Mouse (Mus musculus) gastrocnemius, adult 8-10 months (tissue): ENCODE measurements at regions not wholly inside any gene's neighbourhood (a gene's known extent, or its start where the extent isn't known, plus 50 kb on each side); places are given as distances from the start of the nearest gene placed in this dataset.
"Not testable (repeated sequence)": the region's sequence is repeated elsewhere in the genome, so short reads cannot be mapped to it uniquely, and the experiment has no call there.

Experiments used
- DNase-seq, 2 experiments: peaks; one replicate each; pipeline ENCODE4 v3.0.0; 2022; ENCODE audit warnings: low spot score in 2 of 2

DNA sequence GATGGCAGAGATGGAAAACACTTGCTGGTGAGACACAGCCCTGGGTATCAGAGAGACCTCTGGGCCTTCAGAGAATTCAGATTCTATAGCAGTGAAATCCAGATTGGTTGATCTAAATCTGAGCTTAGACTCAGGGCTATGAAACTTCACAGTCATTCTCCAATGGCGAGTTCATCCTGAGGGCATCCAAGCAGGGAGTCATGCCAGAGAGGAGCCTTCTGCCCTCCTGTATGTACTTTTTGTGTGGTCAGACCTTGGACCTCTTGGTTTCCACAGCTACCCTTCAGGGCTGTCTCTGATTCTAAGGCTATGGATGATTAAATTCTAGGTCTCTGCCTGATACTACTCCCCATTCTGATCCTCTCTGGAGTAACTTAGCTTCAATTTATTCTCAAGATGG lies 122.0 kb upstream of the Mettl15 start:
- no peak for DNase-seq

DNA sequence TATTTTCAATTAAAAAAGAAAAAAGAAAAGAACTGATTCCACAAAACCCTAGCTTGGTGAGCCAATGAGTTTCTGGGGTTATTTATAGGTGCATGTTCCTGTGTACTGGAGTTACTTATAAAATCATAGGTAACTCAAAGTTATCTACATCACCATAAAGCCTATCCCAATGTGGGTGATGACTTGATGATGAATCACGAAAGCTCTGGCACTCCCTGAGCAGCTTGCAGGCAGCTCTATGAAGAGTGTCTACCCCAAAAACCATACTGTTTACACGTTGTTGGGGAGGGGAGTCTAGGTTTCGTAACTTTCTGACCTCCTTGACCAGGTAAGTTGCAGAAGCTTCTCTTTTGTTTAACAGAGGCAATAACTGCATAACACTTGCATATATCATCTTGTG lies 123.7 kb upstream of the Mettl15 start:
- DNase-seq: no peak

GRCm38 (mm10) chr2:109406591-109407079 lies 126.1 kb upstream of the Mettl15 start:
- DNase-seq: peak; percentile 4 to 24

DNA sequence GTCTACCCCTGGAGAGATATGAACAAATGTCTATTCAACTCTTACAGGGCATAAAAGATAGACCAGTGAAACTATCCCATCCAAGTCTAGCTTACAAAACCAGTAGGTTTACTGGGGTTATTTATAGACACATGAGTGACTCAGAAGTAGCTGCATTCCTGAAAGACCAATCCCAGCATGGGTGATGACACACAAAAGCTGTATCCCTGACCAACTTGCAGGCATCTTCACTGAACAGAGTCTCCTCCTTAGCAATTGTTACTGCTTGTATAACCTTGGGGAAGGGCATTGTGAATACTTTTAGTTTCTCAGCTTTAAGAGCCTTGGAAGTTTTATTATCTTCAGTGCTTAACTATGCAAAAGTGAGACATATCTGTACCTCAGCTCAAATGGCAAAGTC lies 139.6 kb upstream of the Mettl15 start:
- no peak for DNase-seq

DNA sequence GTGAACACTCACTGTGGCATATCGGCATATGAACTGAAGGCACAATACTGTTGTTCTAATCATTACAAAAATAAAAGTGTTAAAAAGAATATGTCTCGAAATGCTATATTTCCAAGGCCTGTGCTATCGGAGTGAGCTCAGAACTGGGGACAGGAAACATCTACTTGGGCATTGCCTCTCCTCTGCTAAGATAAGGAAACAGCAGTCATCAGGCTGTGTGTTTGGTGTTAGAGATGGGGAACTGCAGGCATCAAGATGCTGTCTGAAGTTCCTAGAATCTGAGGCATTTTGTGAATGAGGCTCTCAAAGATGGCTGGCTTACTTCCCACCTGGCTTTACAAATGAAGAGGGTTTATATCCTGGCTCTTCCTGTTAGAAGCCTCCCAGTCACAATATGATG lies 150.6 kb upstream of the Mettl15 start:
- no peak for DNase-seq

DNA sequence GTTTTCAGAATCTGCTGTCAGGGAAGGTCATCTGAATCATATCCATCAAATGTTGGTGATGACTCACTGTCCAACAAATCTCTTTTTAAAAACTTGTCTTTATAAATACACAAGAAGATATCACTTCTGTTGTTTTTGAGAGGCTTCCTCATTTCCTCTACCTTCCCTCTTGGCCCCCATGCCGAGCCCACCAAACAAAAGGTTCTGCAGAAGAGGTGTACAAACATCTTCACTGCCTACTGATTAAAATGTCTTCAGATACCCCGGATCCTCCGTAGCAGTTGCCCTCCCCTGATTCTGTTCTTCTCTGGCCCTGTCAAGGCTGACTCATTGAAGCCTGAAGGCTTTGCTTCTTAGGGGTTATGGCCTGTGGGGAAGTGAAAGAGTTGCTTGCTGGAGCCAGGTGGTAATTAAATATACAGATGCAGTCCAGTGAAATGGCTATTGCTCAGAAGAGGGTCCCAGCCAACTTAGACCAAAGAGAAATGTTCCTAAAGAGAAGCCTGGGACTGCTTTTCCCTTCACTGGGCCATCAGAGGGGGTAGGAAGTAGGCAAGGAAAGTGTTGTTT lies 162.1 kb upstream of the Mettl15 start:
- no peak for DNase-seq

DNA sequence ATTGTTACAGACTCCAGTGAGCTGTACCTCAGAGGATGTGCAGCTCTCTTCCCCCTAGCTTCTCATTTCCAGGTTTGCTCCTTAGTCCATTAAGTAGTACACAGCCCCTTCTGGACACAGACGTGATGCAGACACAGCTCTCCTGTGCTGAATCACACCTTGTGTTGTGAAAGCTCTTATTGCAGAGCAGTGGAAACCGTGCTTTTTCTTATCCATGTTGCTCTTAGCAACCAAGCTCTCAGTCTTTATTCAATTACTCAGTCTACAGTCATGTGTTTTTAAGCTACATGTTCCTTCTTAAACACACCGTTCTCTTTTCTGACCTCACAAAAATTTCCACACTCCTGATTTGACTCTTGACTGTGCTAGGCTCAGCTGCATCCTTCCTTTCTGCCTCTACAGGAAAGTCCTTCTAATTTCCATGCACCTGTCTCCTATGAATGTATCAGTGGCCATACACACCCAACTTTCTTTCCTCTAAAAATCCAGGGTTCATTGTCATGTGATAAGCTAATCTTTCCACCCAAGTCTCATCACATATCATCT lies 163.0 kb upstream of the Mettl15 start:
- no peak for DNase-seq

DNA sequence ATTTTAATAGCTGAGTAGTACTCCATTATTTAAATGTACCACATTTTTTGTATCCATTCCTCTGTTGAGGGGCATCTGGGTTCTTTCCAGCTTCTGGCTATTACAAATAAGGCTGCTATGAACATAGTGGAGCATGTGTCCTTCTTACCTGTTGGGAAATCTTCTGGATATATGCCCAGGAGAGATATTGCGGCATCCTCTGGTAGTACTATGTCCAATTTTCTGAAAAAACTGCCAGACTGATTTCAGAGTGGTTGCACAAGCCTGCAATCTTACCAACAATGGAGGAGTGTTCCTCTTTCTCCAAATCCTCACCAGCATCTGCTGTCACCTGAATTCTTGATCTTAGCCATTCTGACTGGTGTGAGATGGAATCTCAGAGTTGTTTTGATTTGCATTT lies 181.7 kb upstream of the Mettl15 start:
- not testable (repeated sequence) for DNase-seq

DNA sequence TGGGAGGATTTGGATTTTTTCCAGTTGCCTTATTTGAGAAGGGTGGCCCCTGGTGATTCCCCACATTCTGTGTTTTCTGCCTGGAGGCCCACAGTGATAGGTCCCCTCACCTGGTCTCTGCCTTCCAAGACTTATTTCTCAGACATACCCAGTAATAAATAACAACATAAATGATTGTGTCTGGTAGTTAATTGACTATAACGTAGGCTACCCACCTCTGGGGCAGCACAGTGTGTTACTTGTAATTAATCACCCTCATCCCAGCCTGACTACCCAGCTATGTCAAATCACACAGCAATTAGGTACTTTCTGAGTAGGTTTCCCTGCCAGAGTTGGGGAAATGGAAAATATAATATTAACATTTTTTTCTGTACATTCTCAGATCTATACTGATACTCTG lies 190.2 kb upstream of the Bdnf start:
- DNase-seq: no peak

- no peak for DNase-seq
These were observed 186.9 kb upstream of the Bdnf start for GRCm38 (mm10) chr2:109487591-109487990.

DNA sequence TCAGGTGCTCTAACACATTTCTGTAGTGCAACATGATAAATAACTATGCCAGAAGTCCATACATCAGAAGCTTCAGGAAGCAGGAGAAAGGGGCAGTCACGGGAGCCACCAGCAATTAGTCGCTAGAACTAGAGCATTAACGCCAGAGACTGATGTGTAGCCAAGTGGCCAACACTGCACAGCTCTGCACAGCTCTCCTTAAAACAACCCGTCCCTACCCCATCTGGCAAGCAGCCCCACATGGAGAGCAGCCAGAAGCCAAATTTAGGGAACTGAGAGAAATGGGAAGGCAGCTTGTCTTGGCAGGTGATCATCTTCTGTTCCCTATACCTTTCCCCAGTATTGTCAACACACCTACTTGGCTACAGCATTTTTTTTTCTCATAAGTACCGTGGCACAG lies 172.3 kb upstream of the Bdnf start:
- no peak for DNase-seq

DNA sequence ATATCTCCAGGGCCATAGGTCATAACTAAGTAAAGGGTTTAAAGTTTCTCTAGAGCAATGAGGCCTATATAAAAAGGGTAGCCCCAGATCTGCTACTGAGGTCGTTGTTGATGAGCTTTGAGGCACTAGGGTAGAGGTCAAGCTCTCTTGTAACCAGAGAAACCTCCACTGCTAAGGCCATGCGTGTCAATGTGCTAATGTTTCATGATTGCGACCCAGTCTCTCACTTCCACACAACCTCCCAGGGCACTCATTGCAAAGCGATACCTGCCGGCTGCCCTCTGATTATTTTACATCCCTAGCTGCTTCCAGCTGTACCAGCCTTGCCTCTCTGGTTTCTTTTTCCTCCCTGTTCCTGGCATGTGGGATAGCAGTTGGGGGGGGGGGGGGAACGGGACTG lies 169.6 kb upstream of the Bdnf start:
- peak in 1 of 2 experiments; percentile 3 for DNase-seq

DNA sequence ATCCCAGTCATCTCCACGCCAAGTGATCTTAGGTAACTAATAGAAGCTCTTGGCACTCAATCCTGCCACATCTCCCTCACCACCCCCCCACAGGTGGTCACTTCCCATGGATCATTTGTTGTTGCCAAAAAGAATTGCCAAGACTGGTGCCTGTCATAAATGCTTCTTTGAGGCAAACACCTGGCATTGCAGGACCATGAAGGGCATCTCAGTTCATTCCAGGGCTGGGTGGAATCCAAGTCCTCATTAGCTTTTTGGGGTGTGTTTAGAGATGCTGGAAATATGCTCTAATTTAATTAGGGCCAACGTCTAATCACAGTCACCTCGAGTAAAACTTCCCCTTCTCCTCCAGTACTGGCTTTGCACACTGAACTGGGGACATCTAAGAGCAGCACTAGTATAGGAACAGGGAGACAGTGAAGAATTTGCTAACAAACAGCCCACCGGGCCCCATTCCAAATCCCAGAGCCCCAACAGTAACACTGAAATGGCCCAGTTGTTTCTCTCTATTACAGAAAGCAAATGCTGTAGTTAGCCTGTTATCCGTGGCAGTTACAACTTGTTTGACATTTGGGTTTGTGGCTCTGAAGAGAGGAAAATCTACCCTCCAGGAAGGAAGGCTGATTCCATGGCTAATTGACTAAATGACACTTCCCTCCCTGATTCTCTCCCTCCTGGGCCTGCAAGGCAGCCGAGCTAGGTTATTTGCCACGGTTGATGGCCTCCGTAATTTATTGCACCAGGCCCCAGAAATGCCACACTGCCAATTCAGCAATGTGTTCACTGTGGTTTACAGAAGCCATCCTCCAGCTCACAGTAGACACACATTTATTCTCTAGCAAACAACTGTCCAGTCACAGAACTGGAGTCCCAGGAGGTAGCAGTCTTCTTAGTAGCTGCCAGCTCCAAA lies 164.2 kb upstream of the Bdnf start:
- no peak for DNase-seq

GRCm38 (mm10) chr2:109511142-109511541 lies 163.4 kb upstream of the Bdnf start:
- DNase-seq: no peak

GRCm38 (mm10) chr2:109519261-109519660 lies 155.2 kb upstream of the Bdnf start:
- no peak for DNase-seq

- no peak for DNase-seq
These were observed 154.0 kb upstream of the Bdnf start for GRCm38 (mm10) chr2:109520471-109520870.

DNA sequence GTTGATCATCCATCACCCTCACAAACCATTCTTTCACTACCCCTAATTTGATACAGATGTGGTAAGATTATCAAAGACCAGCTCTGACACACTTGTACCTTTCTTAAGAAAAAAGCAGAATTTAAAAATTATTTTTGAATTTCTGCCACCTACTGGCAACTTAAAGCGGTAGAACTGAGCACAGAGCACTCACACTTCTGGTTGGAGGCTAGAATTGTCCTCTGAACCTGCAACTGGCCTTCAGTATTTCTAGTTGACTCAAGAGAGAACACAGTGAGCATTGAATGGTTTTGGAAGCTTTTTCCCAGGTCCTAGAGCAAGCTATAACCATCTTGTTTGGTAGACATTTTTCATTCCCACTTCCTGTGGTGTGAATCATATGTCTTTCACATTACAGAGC lies 135.0 kb upstream of the Bdnf start:
- DNase-seq: no peak

- DNase-seq: no peak
These were observed 127.9 kb upstream of the Bdnf start for GRCm38 (mm10) chr2:109546486-109547115.

DNA sequence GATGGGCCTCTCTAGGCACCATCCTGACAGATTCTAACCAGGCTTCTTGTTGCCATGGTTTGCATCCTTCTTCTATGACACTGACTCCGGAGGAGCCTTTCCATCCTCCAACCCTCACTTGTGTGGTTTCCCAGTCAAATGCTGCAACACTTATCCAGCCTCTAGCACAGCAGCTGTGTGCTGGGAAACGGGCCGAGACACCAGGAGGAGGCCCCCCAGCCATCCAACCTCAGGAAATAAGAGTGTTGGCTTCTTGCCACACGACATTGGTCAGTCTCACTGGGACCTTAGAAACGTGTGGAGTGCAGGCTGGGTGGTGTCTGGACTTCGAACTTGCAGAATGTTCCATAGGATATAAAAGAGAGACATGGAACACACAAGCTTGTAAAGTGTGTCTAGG lies 119.9 kb upstream of the Bdnf start:
- DNase-seq: no peak

DNA sequence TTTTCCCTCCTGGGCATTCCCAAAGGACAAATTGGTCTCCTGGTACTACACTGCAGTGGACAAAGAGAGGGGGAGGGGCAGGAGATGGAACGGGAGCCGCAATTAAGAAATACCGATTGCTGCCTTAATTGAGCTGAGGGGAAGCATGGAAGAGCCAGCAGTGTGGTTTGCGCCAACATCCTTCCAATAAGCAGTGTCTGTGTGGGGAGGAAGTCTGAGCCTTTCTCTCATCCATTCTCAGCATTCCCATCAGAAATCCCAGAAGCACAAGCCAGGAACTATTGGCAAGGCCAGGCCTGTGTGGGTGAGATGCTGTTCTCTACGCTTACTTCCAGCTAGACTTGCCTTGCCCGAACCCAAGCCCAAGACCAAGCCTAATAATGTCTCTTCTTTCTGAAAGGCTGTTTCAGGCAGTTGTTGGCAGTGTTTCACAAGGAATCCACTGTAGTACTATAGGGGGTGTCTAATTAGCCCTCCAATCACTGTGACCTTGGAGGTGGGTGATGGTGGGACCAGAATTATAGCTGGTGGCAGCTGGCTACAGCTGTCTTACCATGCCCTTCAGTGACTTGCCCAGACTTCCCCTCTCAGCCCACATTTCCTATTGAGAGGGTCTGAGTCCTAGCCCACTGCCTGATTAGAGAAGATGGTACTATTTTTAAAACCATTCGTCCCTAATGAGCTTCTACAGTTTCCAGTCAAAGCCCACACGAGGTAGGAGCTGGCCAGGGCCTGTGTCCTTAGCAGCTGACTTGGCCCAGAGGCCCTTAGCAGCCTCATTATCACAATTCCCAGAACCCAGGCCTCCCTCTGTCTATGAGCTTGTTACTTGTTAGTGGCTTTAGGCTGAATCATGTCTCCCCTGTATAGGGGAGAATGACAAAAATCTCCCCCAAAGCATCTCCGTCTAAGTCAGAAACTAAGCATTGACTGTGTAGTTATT lies 115.1 kb upstream of the Bdnf start:
- no peak for DNase-seq

GRCm38 (mm10) chr2:109562996-109563395 lies 111.5 kb upstream of the Bdnf start:
- DNase-seq: no peak
